ENCODE assay signal across 8 mouse cellular contexts in the genomic region with DNA sequence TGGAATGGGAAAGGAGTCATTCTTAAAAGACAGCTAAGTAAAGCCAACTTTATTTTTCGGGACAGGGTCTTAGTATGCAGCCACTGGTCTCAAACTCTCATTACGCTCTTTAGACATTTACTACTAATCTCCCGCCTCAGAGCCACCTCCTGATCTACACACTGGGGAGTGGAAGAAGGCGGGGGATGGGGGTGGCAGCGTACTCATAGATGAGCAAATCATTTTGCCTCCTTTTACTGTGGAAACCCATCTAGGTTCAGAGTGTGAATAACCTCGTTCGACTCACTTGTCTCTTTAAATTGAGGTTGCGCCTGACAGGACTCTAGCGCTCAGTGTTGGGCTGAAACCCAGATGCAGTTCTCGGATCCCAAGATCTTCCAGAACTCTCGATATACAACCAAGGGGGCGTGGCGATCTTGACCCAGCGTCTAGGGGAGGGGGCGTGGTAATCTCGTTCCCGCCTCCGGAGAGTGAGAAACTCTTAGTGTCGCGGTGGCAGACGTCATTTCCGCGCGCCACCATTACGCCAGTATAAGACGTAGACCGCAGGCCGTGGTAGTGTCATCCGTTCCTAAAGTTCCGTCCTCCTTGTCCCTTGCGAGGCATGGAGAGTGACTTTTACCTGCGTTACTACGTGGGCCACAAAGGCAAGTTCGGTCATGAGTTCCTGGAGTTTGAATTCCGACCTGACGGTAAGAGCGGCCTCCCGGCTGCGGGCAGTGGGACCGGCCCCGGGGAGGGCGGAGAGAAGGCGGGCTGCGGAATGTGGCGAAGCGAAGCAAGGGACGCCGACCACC. TPM values are rescaled to one million over a fixed set of nuclear protein-coding genes. Genes with fewer than 3 reads are reported as not detected.
DNase-seq lines count a peak whose midpoint lies in the region; ATAC-seq and TF ChIP-seq lines count a peak whose summit lies in the region.

A gene (plus strand): TSS at position 502 of the 797 bp plus-strand sequence.

- H3K27me3 ChIP-seq in MEL (ENCODE audit: control insufficient read depth in 1 of 2, insufficient read depth in 2 of 2, low read length in 2 of 2) = no peaks in the 10 kb centered on the region
- H3K27me3 ChIP-seq in cerebellum, adult 2 months (ENCODE audit: control insufficient read depth, insufficient read depth, low read length) = no peaks in the 10 kb centered on the region
- H3K27me3 ChIP-seq in forebrain, postnatal 0 days (ENCODE audit: insufficient read depth, low read length) = no peaks in the 10 kb centered on the region
- H3K27me3 ChIP-seq in lung, embryonic 15.5 days = no peaks in the 10 kb centered on the region

- peaks cover 9% of the 10 kb centered on the region for H3K79me2 ChIP-seq in MEL (ENCODE audit: control insufficient read depth, insufficient read depth, low read length, poor library complexity)

- TF ChIP-seq EP300 in MEL (IDR thresholded peaks at IDR 0.05; ENCODE audit: low read depth in 1 of 2, low read length in 2 of 2) = no peak

- H3K9ac ChIP-seq in MEL (ENCODE audit: control insufficient read depth, low read depth, low read length, poor library complexity, severe bottlenecking) = peak within 1 kb of the TSS; percentile 73
- H3K9ac ChIP-seq in forebrain, postnatal 0 days = peak within 1 kb of the TSS; percentile 70
- peak within 1 kb of the TSS; percentile 92 for H3K9ac ChIP-seq in lung, embryonic 15.5 days

- peak within 1 kb of the TSS; percentile 65 for H3K4me2 ChIP-seq in forebrain, postnatal 0 days (ENCODE audit: low read depth)
- peak within 1 kb of the TSS; percentile 69 for H3K4me2 ChIP-seq in lung, embryonic 15.5 days

- peak within 1 kb of the TSS; percentile 72 to 86 for H3K4me3 ChIP-seq in MEL (ENCODE audit: control insufficient read depth in 1 of 2, insufficient read depth in 1 of 2, low read depth in 2 of 2, low read length in 2 of 2)
- H3K4me3 ChIP-seq in cerebellum, adult 2 months (replicated peaks; ENCODE audit: insufficient read depth, low read depth, low read length) = peak within 1 kb of the TSS; percentile 72
- H3K4me3 ChIP-seq in forebrain, postnatal 0 days (ENCODE audit: low read depth, low read length) = peak within 1 kb of the TSS; percentile 80
- H3K4me3 ChIP-seq in lung, embryonic 15.5 days = peak within 1 kb of the TSS; percentile 88

- ATAC-seq in forebrain, postnatal 0 days = peak; percentile 97
- peak; percentile 95 for ATAC-seq in lung, embryonic 15.5 days (ENCODE audit: borderline replicate concordance, extremely low read depth, low FRiP score, low TSS enrichment)

- H3K9me3 ChIP-seq in MEL (replicated peaks; ENCODE audit: insufficient read depth, low read length) = no peaks in the 10 kb centered on the region
- H3K9me3 ChIP-seq in forebrain, postnatal 0 days (ENCODE audit: low read length) = no peaks in the 10 kb centered on the region
- H3K9me3 ChIP-seq in lung, embryonic 15.5 days = no peaks in the 10 kb centered on the region

- H3K27ac ChIP-seq in MEL (ENCODE audit: control insufficient read depth, low read depth, low read length) = peak within 1 kb of the TSS; percentile 42
- peak within 1 kb of the TSS; percentile 4; the same call in 1 of the 2 replicates for H3K27ac ChIP-seq in cerebellum, adult 2 months (ENCODE audit: insufficient read depth, low read length)
- H3K27ac ChIP-seq in forebrain, postnatal 0 days (ENCODE audit: low read depth, low read length) = peak within 1 kb of the TSS; percentile 60
- H3K27ac ChIP-seq in lung, embryonic 15.5 days = peak within 1 kb of the TSS; percentile 42; the same call in 1 of the 2 replicates

- H3K36me3 ChIP-seq in MEL (ENCODE audit: control insufficient read depth in 1 of 2, insufficient read depth in 2 of 2, low read length in 2 of 2) = peaks cover 0 to 9% of the 10 kb centered on the region in 2 experiments; a peak in 3 of 4 replicates
- peaks cover 34% of the 10 kb centered on the region for H3K36me3 ChIP-seq in forebrain, postnatal 0 days (ENCODE audit: insufficient read depth)
- H3K36me3 ChIP-seq in lung, embryonic 15.5 days = peaks cover 33% of the 10 kb centered on the region

- TF ChIP-seq RAD21 in MEL (IDR thresholded peaks at IDR 0.05; ENCODE audit: low read depth, low read length) = no peak

- peak; percentile 98 for DNase-seq in MEL (ENCODE audit: low read depth, low spot score)
- peak; percentile 94 to 95 for DNase-seq in cerebellum, adult 2 months
- peak; percentile 97 for DNase-seq in forebrain, postnatal 0 days
- DNase-seq in heart, postnatal 4 days = peak; percentile 97
- DNase-seq in layer of hippocampus, adult 8-10 months (ENCODE audit: low spot score in 2 of 2) = peak; percentile 94 to 96
- DNase-seq in ovary, adult 18-20 months (ENCODE audit: low spot score) = peak; percentile 90
- DNase-seq in thymus, postnatal 0 days (ENCODE audit: low spot score) = peak; percentile 96

- peak; percentile 86 to 95 for TF ChIP-seq POLR2A in MEL (IDR thresholded peaks at IDR 0.05; ENCODE audit: control insufficient read depth in 1 of 2, insufficient read depth in 1 of 2, low read depth in 1 of 2, low read length in 2 of 2, poor library complexity in 1 of 2)
- peak; percentile 95 for TF ChIP-seq POLR2A in cerebellum, adult 2 months (IDR thresholded peaks at IDR 0.05; ENCODE audit: borderline replicate concordance, insufficient read depth, low read length)

- WGBS in cerebellum, adult 2 months = 2% methylated on average over 48 of the region's 48 CpGs
- whole genome bisulfite sequencing in forebrain, postnatal 0 days = 4% methylated on average over 48 of the region's 48 CpGs
- WGBS in lung, embryonic 15.5 days = 2% methylated on average over 48 of the region's 48 CpGs

- no peak for TF ChIP-seq CTCF in MEL (IDR thresholded peaks at IDR 0.05 in 2 of 3, conservative IDR thresholded peaks at IDR 0.05 in 1 of 3; ENCODE audit: control insufficient read depth in 1 of 3, insufficient read depth in 1 of 3, low read depth in 2 of 3, low read length in 3 of 3, poor library complexity in 1 of 3, severe bottlenecking in 1 of 3)
- no peak for TF ChIP-seq CTCF in cerebellum, adult 2 months (IDR thresholded peaks at IDR 0.05; ENCODE audit: borderline replicate concordance, insufficient read depth, low read depth, low read length)
- TF ChIP-seq CTCF in forebrain, postnatal 0 days (IDR thresholded peaks at IDR 0.05; ENCODE audit: low read depth) = no peak

- H3K4me1 ChIP-seq in MEL (ENCODE audit: control insufficient read depth in 1 of 2, insufficient read depth in 2 of 2, low read length in 2 of 2) = peaks cover 0 to 10% of the 10 kb centered on the region in 2 experiments; a peak in 3 of 4 replicates
- peaks cover 2% of the 10 kb centered on the region; the same call in 1 of the 2 replicates for H3K4me1 ChIP-seq in cerebellum, adult 2 months (ENCODE audit: control insufficient read depth, insufficient read depth, low read length)
- peaks cover 4% of the 10 kb centered on the region; the same call in 1 of the 2 replicates for H3K4me1 ChIP-seq in forebrain, postnatal 0 days (ENCODE audit: insufficient read depth)
- H3K4me1 ChIP-seq in lung, embryonic 15.5 days = peaks cover 12% of the 10 kb centered on the region

TF ChIP-seq in MEL, 35 proteins besides CTCF, POLR2A, EP300 and RAD21 (continues in another document):
- no peak for TF ChIP-seq MAX (IDR thresholded peaks at IDR 0.05; ENCODE audit: low read length)
- TF ChIP-seq HCFC1 (IDR thresholded peaks at IDR 0.05; ENCODE audit: low read depth, low read length) = peak; percentile 94
- TF ChIP-seq TCF12 (IDR thresholded peaks at IDR 0.05; ENCODE audit: low read depth, low read length) = peak; percentile 13; the same call in 1 of the 2 replicates
- no peak; the same call in 1 of the 2 replicates for TF ChIP-seq MAZ (IDR thresholded peaks at IDR 0.05; ENCODE audit: low read depth, low read length)
- no peak for TF ChIP-seq CHD1 (IDR thresholded peaks at IDR 0.05; ENCODE audit: low read depth, low read length)
- TF ChIP-seq ELF1 (IDR thresholded peaks at IDR 0.05; ENCODE audit: low read depth, low read length) = no peak
- no peak for TF ChIP-seq NRF1 (IDR thresholded peaks at IDR 0.05; ENCODE audit: insufficient read depth, low read depth, low read length, poor library complexity, severe bottlenecking)
- TF ChIP-seq RCOR1 (IDR thresholded peaks at IDR 0.05; ENCODE audit: low read depth, low read length) = no peak
- TF ChIP-seq JUND (IDR thresholded peaks at IDR 0.05; ENCODE audit: low read depth, low read length) = no peak
- no peak for TF ChIP-seq GABPA (IDR thresholded peaks at IDR 0.05; ENCODE audit: low read depth, low read length)
- no peak for TF ChIP-seq BHLHE40 (IDR thresholded peaks at IDR 0.05; ENCODE audit: borderline replicate concordance, low read depth, low read length)
- TF ChIP-seq POLR2AphosphoS5 (IDR thresholded peaks at IDR 0.05; ENCODE audit: borderline replicate concordance, low read depth, low read length) = 0 out of 2 replicates have a peak, but pooled peaks have one; percentile 62
- no peak for TF ChIP-seq MYC (IDR thresholded peaks at IDR 0.05; ENCODE audit: low read depth, low read length)
- no peak for TF ChIP-seq SMC3 (IDR thresholded peaks at IDR 0.05; ENCODE audit: low read depth, low read length)
- no peak for TF ChIP-seq MEF2A (IDR thresholded peaks at IDR 0.05; ENCODE audit: extremely low read depth, insufficient replicate concordance, low read depth, low read length, poor library complexity, severe bottlenecking)
- no peak for TF ChIP-seq UBTF (IDR thresholded peaks at IDR 0.05; ENCODE audit: borderline replicate concordance, insufficient read depth, low read depth, low read length)
- no peak for TF ChIP-seq MAFK (IDR thresholded peaks at IDR 0.05; ENCODE audit: borderline replicate concordance, low read depth, low read length)
- TF ChIP-seq E2F4 (IDR thresholded peaks at IDR 0.05; ENCODE audit: borderline replicate concordance, low read depth, low read length) = peak; percentile 95
- peak; percentile 46; the same call in 1 of the 2 replicates for TF ChIP-seq CHD2 (IDR thresholded peaks at IDR 0.05; ENCODE audit: low read length)
- TF ChIP-seq ZKSCAN1 (IDR thresholded peaks at IDR 0.05; ENCODE audit: low read depth, low read length) = no peak
- TF ChIP-seq USF1 (IDR thresholded peaks at IDR 0.05; ENCODE audit: low read depth, low read length) = no peak

RNA-seq across cellular contexts. Expression of the gene that starts here (rescaled TPM):
- 265 and 276 TPM in 2 replicates for total RNA-seq in MEL (2012; rRNA removed)
- 100 to 1,000 TPM in 1 of 2 experiments, not detected in 1; 207 TPM for polyA plus RNA-seq in MEL (2012; ENCODE audit: insufficient read depth in 1 of 2, insufficient read length in 2 of 2, low read depth in 1 of 2, low replicate concordance in 2 of 2, missing spikeins in 1 of 2)
- 58.7 and 64.4 TPM in 2 replicates for polyA plus RNA-seq in cerebellum, adult 2 months (2012; rRNA removed)
- 49.8 and 64.5 TPM in 2 replicates for total RNA-seq in forebrain, postnatal 0 days (2014; rRNA removed)
- 138 and 180 TPM in 2 replicates for polyA plus RNA-seq in forebrain, postnatal 0 days (2015; fragmentation: Nextera tagmentation; extraction: Ambion mirVana)
- 10 to 100 TPM; 69.6 to 79.9 TPM for total RNA-seq in heart, postnatal 4 days (2021)
- 10 to 100 TPM; 33.5 to 41.2 (median 38.7) TPM for total RNA-seq in layer of hippocampus, adult 8-10 months (2022)
- polyA plus RNA-seq in lung, embryonic 15.5 days (2015; fragmentation: Nextera tagmentation; extraction: Ambion mirVana) = 189 and 210 TPM in 2 replicates
- 293 and 314 TPM in 2 replicates for polyA plus RNA-seq in thymus, postnatal 0 days (2015; fragmentation: Nextera tagmentation; extraction: Ambion mirVana)

Comparison
In these comparisons a context has a peak if more than half of its experiments do, and no peak if none do; other contexts are left out.
1. Peak in every context shown above with its lines: DNase-seq, ATAC-seq, H3K4me3 ChIP-seq and H3K27ac ChIP-seq.
2. H3K27ac ChIP-seq: peak in every context shown above with its lines; median percentile 60 in forebrain, postnatal 0 days; 42 in MEL; 42 in lung, embryonic 15.5 days; 4 in cerebellum, adult 2 months.